Mouse (Mus musculus) embryonic facial prominence, embryonic 10.5 days (tissue): Measurements from ENCODE around the gene Cdca7l. TPM values are rescaled to one million over a fixed set of nuclear protein-coding genes. Genes with fewer than 3 reads are reported as not detected.
A peak's percentile ranks its signal among the peaks of the same experiment; 100 is the strongest.

ENCODE experiments used
- DNase-seq: peaks from one replicate; pipeline ENCODE4 v3.0.0-alpha.2; 2017; ENCODE audit warnings: low spot score
- H3K27ac ChIP-seq: fragments of 300-500 bp; sonication (generic); replicated peaks from 2 replicates; pipeline ENCODE4 v1.5.1; 2016; ENCODE audit warnings: mild to moderate bottlenecking
- H3K27me3 ChIP-seq: fragments of 300-500 bp; sonication (generic); replicated peaks from 2 replicates; pipeline ENCODE4 v1.6.1; 2016; ENCODE audit warnings: low read depth, mild to moderate bottlenecking; ENCODE audit not compliant: poor library complexity, severe bottlenecking
- H3K36me3 ChIP-seq: fragments of 300-500 bp; sonication (generic); replicated peaks from 2 replicates; pipeline ENCODE4 v1.6.1; 2016; ENCODE audit warnings: mild to moderate bottlenecking, moderate library complexity
- H3K4me1 ChIP-seq: fragments of 300-500 bp; sonication (generic); 2 replicates; pipeline ENCODE4 v1.6.1; 2016
- H3K4me3 ChIP-seq: fragments of 300-500 bp; sonication (generic); 2 replicates; pipeline ENCODE4 v1.5.1; 2016; ENCODE audit warnings: mild to moderate bottlenecking, moderate library complexity
- H3K9me3 ChIP-seq: fragments of 300-500 bp; sonication (generic); 2 replicates; pipeline ENCODE4 v1.6.1; 2016; ENCODE audit warnings: mild to moderate bottlenecking
- WGBS: fragments of 180-500 bp; shearing (Covaris S2); methylation state at CpG from one replicate; pipeline ENCODE4 v1.1.7; 2016; 5-methylcytosine and 5-hydroxymethylcytosine counted together
- polyA plus RNA-seq: library from polyadenylated mRNA; unstranded; fragments of >200 nt; fragmentation: Nextera tagmentation; extraction: Ambion mirVana; gene quantifications from 2 replicates; pipeline ENCODE4 v1.2.1, GENCODE M21; 2016

Cdca7l gene
- polyA plus RNA-seq, 1 experiment from 2014 or later, result 52.1 TPM

GRCm38 (mm10) chr12:117783426-117783825, 20.7 kb upstream of the Cdca7l start:
- Histone ChIP-seq H3K4me1 (peaks cover 2% of the 10 kb centered on the region), H3K36me3 (no peaks in the 10 kb centered on the region), H3K27me3 (peaks cover 17% of the 10 kb centered on the region), H3K4me3 (no peak overlapping the region), H3K9me3 (no peaks in the 10 kb centered on the region), H3K27ac (no peak overlapping the region)
- WGBS, result 53% methylated on average over 1 of the region's 1 CpGs
- DNase-seq, result no peak

GRCm38 (mm10) chr12:117786621-117787020, 17.5 kb upstream of the Cdca7l start:
- Histone ChIP-seq H3K27me3 (peaks cover 19% of the 10 kb centered on the region), H3K27ac (no peak overlapping the region), H3K9me3 (no peaks in the 10 kb centered on the region), H3K4me1 (peaks cover 12% of the 10 kb centered on the region), H3K4me3 (no peak overlapping the region), H3K36me3 (no peaks in the 10 kb centered on the region)
- no peak for DNase-seq
- WGBS, result 24% methylated on average over 6 of the region's 6 CpGs

- WGBS, result 8% methylated on average over 24 of the region's 24 CpGs
- DNase-seq, result peak; percentile 53
- H3K27ac ChIP-seq, result peak overlapping the region; percentile 77
- no peaks in the 10 kb centered on the region for H3K36me3 ChIP-seq
- peak overlapping the region; percentile 57 for H3K4me3 ChIP-seq
- H3K27me3 ChIP-seq, result peaks cover 19% of the 10 kb centered on the region
- H3K9me3 ChIP-seq, result no peaks in the 10 kb centered on the region
- peaks cover 12% of the 10 kb centered on the region for H3K4me1 ChIP-seq
Observed at GRCm38 (mm10) chr12:117788513-117789011, 15.5 kb upstream of the Cdca7l start.

GRCm38 (mm10) chr12:117789017-117789416, 15.1 kb upstream of the Cdca7l start:
- H3K36me3 ChIP-seq, result no peaks in the 10 kb centered on the region
- peak overlapping the region; percentile 57 for H3K4me3 ChIP-seq
- peaks cover 12% of the 10 kb centered on the region for H3K4me1 ChIP-seq
- H3K27me3 ChIP-seq, result peaks cover 19% of the 10 kb centered on the region
- no peaks in the 10 kb centered on the region for H3K9me3 ChIP-seq
- H3K27ac ChIP-seq, result peak overlapping the region; percentile 77
- 23% methylated on average over 7 of the region's 7 CpGs for WGBS
- peak; percentile 16 for DNase-seq

GRCm38 (mm10) chr12:117795303-117795702, 8.8 kb upstream of the Cdca7l start:
- 87% methylated on average over 4 of the region's 4 CpGs for WGBS
- H3K27me3 ChIP-seq, result no peaks in the 10 kb centered on the region
- H3K4me1 ChIP-seq, result no peaks in the 10 kb centered on the region

GRCm38 (mm10) chr12:117805576-117805975, 1.5 kb downstream of the Cdca7l start:
- WGBS, result 78% methylated on average over 4 of the region's 4 CpGs
- no peak overlapping the region for H3K27ac ChIP-seq

More at GRCm38 (mm10) chr12:117795303-117795702, 8.8 kb upstream of the Cdca7l start:
- no peaks in the 10 kb centered on the region for H3K9me3 ChIP-seq
- no peak overlapping the region for H3K27ac ChIP-seq
- DNase-seq, result no peak
- no peak overlapping the region for H3K4me3 ChIP-seq
- H3K36me3 ChIP-seq, result no peaks in the 10 kb centered on the region

GRCm38 (mm10) chr12:117806007-117806451, 1.9 kb downstream of the Cdca7l start:
- WGBS, result 47% methylated on average over 12 of the region's 12 CpGs
- no peak for DNase-seq
- H3K36me3 ChIP-seq, result no peaks in the 10 kb centered on the region
- H3K4me3 ChIP-seq, result no peak overlapping the region
- H3K27me3 ChIP-seq, result peaks cover 19% of the 10 kb centered on the region; the same call in 1 of the 2 replicates
- H3K27ac ChIP-seq, result no peak overlapping the region
- H3K9me3 ChIP-seq, result no peaks in the 10 kb centered on the region
- peaks cover 33% of the 10 kb centered on the region for H3K4me1 ChIP-seq

More at GRCm38 (mm10) chr12:117805576-117805975, 1.5 kb downstream of the Cdca7l start:
- peaks cover 33% of the 10 kb centered on the region for H3K4me1 ChIP-seq
- no peak overlapping the region for H3K4me3 ChIP-seq
- no peaks in the 10 kb centered on the region for H3K36me3 ChIP-seq
- no peaks in the 10 kb centered on the region for H3K9me3 ChIP-seq
- H3K27me3 ChIP-seq, result peaks cover 19% of the 10 kb centered on the region; the same call in 1 of the 2 replicates
- DNase-seq, result no peak

- Histone ChIP-seq H3K27me3 (peaks cover 19% of the 10 kb centered on the region; the same call in 1 of the 2 replicates), H3K4me1 (peaks cover 33% of the 10 kb centered on the region), H3K27ac (no peak overlapping the region), H3K36me3 (no peaks in the 10 kb centered on the region), H3K9me3 (no peaks in the 10 kb centered on the region), H3K4me3 (no peak overlapping the region)
- 59% methylated on average over 4 of the region's 4 CpGs for WGBS
- no peak for DNase-seq
Observed at GRCm38 (mm10) chr12:117806470-117806869, 2.4 kb downstream of the Cdca7l start.

- no peaks in the 10 kb centered on the region for H3K36me3 ChIP-seq
- H3K4me1 ChIP-seq, result peaks cover 33% of the 10 kb centered on the region
- WGBS, result 41% methylated on average over 12 of the region's 12 CpGs
- DNase-seq, result peak; percentile 25
- peak overlapping the region; percentile 38 for H3K4me3 ChIP-seq
- no peaks in the 10 kb centered on the region for H3K9me3 ChIP-seq
- no peak overlapping the region for H3K27ac ChIP-seq
- H3K27me3 ChIP-seq, result peaks cover 19% of the 10 kb centered on the region; the same call in 1 of the 2 replicates
Observed at GRCm38 (mm10) chr12:117807637-117808036, 3.5 kb downstream of the Cdca7l start.

GRCm38 (mm10) chr12:117808355-117809326, 4.6 kb downstream of the Cdca7l start:
- Histone ChIP-seq H3K4me1 (peaks cover 33% of the 10 kb centered on the region), H3K27ac (no peak overlapping the region), H3K27me3 (peaks cover 19% of the 10 kb centered on the region; the same call in 1 of the 2 replicates), H3K4me3 (peak overlapping the region; percentile 38), H3K9me3 (no peaks in the 10 kb centered on the region), H3K36me3 (no peaks in the 10 kb centered on the region)
- peak; percentile 14 for DNase-seq
- WGBS, result 58% methylated on average over 17 of the region's 17 CpGs

GRCm38 (mm10) chr12:117809327-117810017, 5.4 kb downstream of the Cdca7l start:
- peaks cover 33% of the 10 kb centered on the region for H3K4me1 ChIP-seq
- H3K27me3 ChIP-seq, result peaks cover 19% of the 10 kb centered on the region; the same call in 1 of the 2 replicates
- 68% methylated on average over 10 of the region's 10 CpGs for WGBS
- no peak for DNase-seq
- no peak overlapping the region for H3K27ac ChIP-seq
- H3K4me3 ChIP-seq, result no peak overlapping the region
- H3K9me3 ChIP-seq, result no peaks in the 10 kb centered on the region
- H3K36me3 ChIP-seq, result no peaks in the 10 kb centered on the region

- Histone ChIP-seq H3K9me3 (no peaks in the 10 kb centered on the region), H3K27ac (no peak overlapping the region), H3K27me3 (peaks cover 17% of the 10 kb centered on the region; the same call in 1 of the 2 replicates), H3K36me3 (no peaks in the 10 kb centered on the region), H3K4me3 (no peak overlapping the region), H3K4me1 (peaks cover 33% of the 10 kb centered on the region)
- no peak for DNase-seq
- 76% methylated on average over 11 of the region's 11 CpGs for WGBS
Observed at GRCm38 (mm10) chr12:117810074-117810473, 6.0 kb downstream of the Cdca7l start.
